ENCODE assay signal across 26 mouse cellular contexts in the genomic region with DNA sequence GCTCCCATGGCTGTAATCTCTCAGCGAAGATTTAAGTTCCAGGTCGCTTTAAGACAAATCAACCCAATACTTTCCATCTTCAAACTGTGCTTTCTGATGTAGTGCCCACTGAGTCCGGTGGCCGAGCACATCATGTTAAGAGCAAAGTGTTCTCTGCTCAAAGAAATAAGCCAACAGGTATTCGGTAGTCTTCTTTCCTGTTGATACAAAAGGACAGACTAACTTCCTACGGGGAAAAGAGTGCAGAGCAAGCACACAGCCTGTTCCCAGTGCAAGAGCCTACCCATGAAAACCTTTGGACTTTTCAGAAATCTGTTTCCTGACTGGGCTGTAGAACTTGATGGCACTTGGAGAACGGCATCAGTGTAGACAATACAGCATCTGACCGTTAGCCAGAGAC.
"Had no signal": no experiment of that assay in that cellular context is flagged by ENCODE, and none has a peak within 500 bp of the region (broad histone marks: within the 10 kb centered on the region; RNA-seq: fewer than 3 reads in every experiment).

No protein-coding gene starts in this region.

- H3K9me3 ChIP-seq: heart, embryonic 13.5 days; heart, embryonic 15.5 days; hindbrain, embryonic 13.5 days; hindbrain, embryonic 15.5 days; kidney, embryonic 15.5 days; limb, embryonic 10.5 days; limb, embryonic 12.5 days; liver, embryonic 13.5 days; liver, embryonic 15.5 days had no signal

- ATAC-seq: hindbrain, postnatal 0 days; intestine, embryonic 16.5 days had no signal

- H3K27ac ChIP-seq: heart, embryonic 13.5 days; heart, embryonic 15.5 days; hindbrain, embryonic 13.5 days; hindbrain, embryonic 15.5 days; hindbrain, postnatal 0 days; kidney, embryonic 15.5 days; kidney, postnatal 0 days; left cerebral cortex, adult 2 months; limb, embryonic 12.5 days; liver, embryonic 13.5 days; liver, embryonic 15.5 days had no signal

- H3K9ac ChIP-seq: heart, embryonic 13.5 days; heart, embryonic 15.5 days; hindbrain, embryonic 13.5 days; hindbrain, embryonic 15.5 days; kidney, embryonic 15.5 days; limb, embryonic 12.5 days; liver, embryonic 13.5 days; liver, embryonic 15.5 days had no signal

- H3K27me3 ChIP-seq: heart, embryonic 13.5 days; heart, embryonic 15.5 days; hindbrain, embryonic 13.5 days; hindbrain, embryonic 15.5 days; kidney, embryonic 15.5 days; limb, embryonic 12.5 days; liver, embryonic 13.5 days; liver, embryonic 15.5 days had no signal

- DNase-seq: gastrocnemius, postnatal 14 days; gastrocnemius, postnatal 36 days; heart, postnatal 14 days; heart, postnatal 36 days; kidney, adult 11 months; kidney, adult 2 months; kidney, adult 9 months; kidney, postnatal 14 days; kidney, postnatal 36 days; layer of hippocampus, adult 9-11 months; liver; liver, embryonic 13.5 days had no signal

- H3K4me1 ChIP-seq: hindbrain, embryonic 13.5 days; hindbrain, embryonic 15.5 days had no signal

- H3K4me2 ChIP-seq: heart, embryonic 11.5 days; heart, embryonic 13.5 days; heart, embryonic 15.5 days; hindbrain, embryonic 13.5 days; hindbrain, embryonic 15.5 days; kidney, embryonic 15.5 days; limb, embryonic 12.5 days; liver, embryonic 11.5 days; liver, embryonic 13.5 days; liver, embryonic 15.5 days had no signal

- H3K36me3 ChIP-seq: heart, embryonic 13.5 days; heart, embryonic 15.5 days; hindbrain, embryonic 13.5 days; hindbrain, embryonic 15.5 days; kidney, embryonic 15.5 days; limb, embryonic 10.5 days; limb, embryonic 12.5 days; liver, embryonic 13.5 days; liver, embryonic 15.5 days had no signal

- H3K4me3 ChIP-seq: heart, embryonic 13.5 days; heart, embryonic 15.5 days; hindbrain, embryonic 13.5 days; hindbrain, embryonic 15.5 days; kidney, embryonic 15.5 days; left cerebral cortex, adult 2 months; limb, embryonic 10.5 days; limb, embryonic 12.5 days; liver, embryonic 13.5 days; liver, embryonic 15.5 days had no signal
